Mouse (Mus musculus): ENCODE results near the gene Pkmyt1. TPM values are rescaled to one million over a fixed set of nuclear protein-coding genes. Genes with fewer than 3 reads are reported as not detected.

Pkmyt1 gene
- polyA plus RNA-seq, 1 experiment from 2014 or later: 44.6 TPM

Other genes with a start within 250 kb of the Pkmyt1 start
- not detected in 2 replicates for gene Vmn2r117, start 246.6 kb upstream of the Pkmyt1 start, polyA plus RNA-seq (2015; fragmentation: Nextera tagmentation; extraction: Ambion mirVana)
- 16.0 and 16.8 TPM in 2 replicates for gene Zfp213, start 162.1 kb upstream of the Pkmyt1 start, polyA plus RNA-seq (2015; fragmentation: Nextera tagmentation; extraction: Ambion mirVana)
- gene Zfp13, start 126.8 kb upstream of the Pkmyt1 start, polyA plus RNA-seq (2015; fragmentation: Nextera tagmentation; extraction: Ambion mirVana): 8.6 and 8.8 TPM in 2 replicates
- gene Zscan10, start 125.5 kb upstream of the Pkmyt1 start, polyA plus RNA-seq (2015; fragmentation: Nextera tagmentation; extraction: Ambion mirVana): 0.09 TPM in 1 of 2 replicates, not detected in the other
- gene Mmp25, start 81.1 kb upstream of the Pkmyt1 start, polyA plus RNA-seq (2015; fragmentation: Nextera tagmentation; extraction: Ambion mirVana): 0.64 and 0.70 TPM in 2 replicates
- 5.8 and 6.5 TPM in 2 replicates for gene Bicdl2, start 65.8 kb upstream of the Pkmyt1 start, polyA plus RNA-seq (2015; fragmentation: Nextera tagmentation; extraction: Ambion mirVana)
- gene Hcfc1r1, start 52.7 kb upstream of the Pkmyt1 start, polyA plus RNA-seq (2015; fragmentation: Nextera tagmentation; extraction: Ambion mirVana): 81.0 and 87.3 TPM in 2 replicates
- gene Thoc6, start 52.5 kb upstream of the Pkmyt1 start, polyA plus RNA-seq (2015; fragmentation: Nextera tagmentation; extraction: Ambion mirVana): 42.4 and 46.1 TPM in 2 replicates
- gene Tnfrsf12a, start 48.9 kb upstream of the Pkmyt1 start, polyA plus RNA-seq (2015; fragmentation: Nextera tagmentation; extraction: Ambion mirVana): 19.3 and 22.8 TPM in 2 replicates
- 18.9 and 23.3 TPM in 2 replicates for gene Cldn6, start 47.1 kb upstream of the Pkmyt1 start, polyA plus RNA-seq (2015; fragmentation: Nextera tagmentation; extraction: Ambion mirVana)
- 1.8 and 1.9 TPM in 2 replicates for gene Cldn9, start 42.3 kb upstream of the Pkmyt1 start, polyA plus RNA-seq (2015; fragmentation: Nextera tagmentation; extraction: Ambion mirVana)
- gene 1520401A03Rik, start 3.6 kb upstream of the Pkmyt1 start, polyA plus RNA-seq (2015; fragmentation: Nextera tagmentation; extraction: Ambion mirVana): not detected in 2 replicates
- gene Paqr4, start 14.5 kb downstream of the Pkmyt1 start, polyA plus RNA-seq (2015; fragmentation: Nextera tagmentation; extraction: Ambion mirVana): 23.5 and 25.3 TPM in 2 replicates
- gene Kremen2, start 19.5 kb downstream of the Pkmyt1 start, polyA plus RNA-seq (2015; fragmentation: Nextera tagmentation; extraction: Ambion mirVana): 0.44 and 0.51 TPM in 2 replicates
- gene Flywch1, start 45.3 kb downstream of the Pkmyt1 start, polyA plus RNA-seq (2015; fragmentation: Nextera tagmentation; extraction: Ambion mirVana): 44.5 and 44.9 TPM in 2 replicates
- gene Flywch2, start 59.7 kb downstream of the Pkmyt1 start, polyA plus RNA-seq (2015; fragmentation: Nextera tagmentation; extraction: Ambion mirVana): 9.8 and 14.9 TPM in 2 replicates
- 319 and 373 TPM in 2 replicates for gene Srrm2, start 64.2 kb downstream of the Pkmyt1 start, polyA plus RNA-seq (2015; fragmentation: Nextera tagmentation; extraction: Ambion mirVana)
- 836 and 930 TPM in 2 replicates for gene Elob, start 102.8 kb downstream of the Pkmyt1 start, polyA plus RNA-seq (2015; fragmentation: Nextera tagmentation; extraction: Ambion mirVana)
- gene Prss33, start 109.7 kb downstream of the Pkmyt1 start, polyA plus RNA-seq (2015; fragmentation: Nextera tagmentation; extraction: Ambion mirVana): 0.17 TPM in 1 of 2 replicates, not detected in the other
- gene Prss32, start 117.5 kb downstream of the Pkmyt1 start, polyA plus RNA-seq (2015; fragmentation: Nextera tagmentation; extraction: Ambion mirVana): 11.8 and 14.5 TPM in 2 replicates
- gene Prss41, start 117.8 kb downstream of the Pkmyt1 start, polyA plus RNA-seq (2015; fragmentation: Nextera tagmentation; extraction: Ambion mirVana): 2.7 and 3.4 TPM in 2 replicates
- not detected in 2 replicates for gene Prss21, start 141.7 kb downstream of the Pkmyt1 start, polyA plus RNA-seq (2015; fragmentation: Nextera tagmentation; extraction: Ambion mirVana)
- gene Dcpp1, start 154.5 kb downstream of the Pkmyt1 start, polyA plus RNA-seq (2015; fragmentation: Nextera tagmentation; extraction: Ambion mirVana): not detected in 2 replicates
- gene Dcpp2, start 154.5 kb downstream of the Pkmyt1 start, polyA plus RNA-seq (2015; fragmentation: Nextera tagmentation; extraction: Ambion mirVana): not detected in 2 replicates
- gene Dcpp3, start 191.1 kb downstream of the Pkmyt1 start, polyA plus RNA-seq (2015; fragmentation: Nextera tagmentation; extraction: Ambion mirVana): not detected in 2 replicates
- not detected in 2 replicates for gene Sbp, start 215.3 kb downstream of the Pkmyt1 start, polyA plus RNA-seq (2015; fragmentation: Nextera tagmentation; extraction: Ambion mirVana)
- gene Sbpl, start 228.9 kb downstream of the Pkmyt1 start, polyA plus RNA-seq (2015; fragmentation: Nextera tagmentation; extraction: Ambion mirVana): not detected in 2 replicates

Measured in intestine, embryonic 16.5 days (tissue).